Comparison of ENCODE assay signal across 20 mouse cellular contexts in genomic region chr1:143558235-143558634, GRCm38 (mm10).
DNase-seq lines count a peak whose midpoint lies in the region; ATAC-seq lines count a peak whose summit lies in the region.
"Had no signal": no experiment of that assay in that cellular context is flagged by ENCODE, and none has a peak within 500 bp of the region (broad histone marks: within the 10 kb centered on the region; RNA-seq: fewer than 3 reads in every experiment).

No protein-coding gene starts in this region.

- H3K4me3 ChIP-seq in limb, embryonic 10.5 days = no peak overlapping the region
- H3K4me3 ChIP-seq: embryonic facial prominence, embryonic 10.5 days; heart, embryonic 10.5 days; limb, embryonic 13.5 days; liver, embryonic 15.5 days; midbrain, embryonic 12.5 days; neural tube, embryonic 13.5 days had no signal

- no peaks in the 10 kb centered on the region for H3K36me3 ChIP-seq in limb, embryonic 10.5 days
- H3K36me3 ChIP-seq: embryonic facial prominence, embryonic 10.5 days; heart, embryonic 10.5 days; limb, embryonic 13.5 days; liver, embryonic 15.5 days; midbrain, embryonic 12.5 days; neural tube, embryonic 13.5 days had no signal

- ATAC-seq in megakaryocyte, adult 5-6 weeks (ENCODE audit: poor library complexity, severe bottlenecking) = peak; percentile 61
- ATAC-seq: CD4-positive, CD25-positive, alpha-beta regulatory T cell, adult 4 months had no signal

- H3K9me3 ChIP-seq in limb, embryonic 10.5 days (replicated peaks) = no peaks in the 10 kb centered on the region
- H3K9me3 ChIP-seq: embryonic facial prominence, embryonic 10.5 days; heart, embryonic 10.5 days; limb, embryonic 13.5 days; liver, embryonic 15.5 days; midbrain, embryonic 12.5 days; neural tube, embryonic 13.5 days had no signal

- H3K4me1 ChIP-seq in limb, embryonic 10.5 days = no peaks in the 10 kb centered on the region
- H3K4me1 ChIP-seq: embryonic facial prominence, embryonic 10.5 days; heart, embryonic 10.5 days; limb, embryonic 13.5 days; liver, embryonic 15.5 days; midbrain, embryonic 12.5 days; neural tube, embryonic 13.5 days had no signal

- DNase-seq in adrenal gland, postnatal 10 days = peak; percentile 24
- DNase-seq in adrenal gland, adult 8-10 months = no peak
- DNase-seq in cerebellum, adult 11 months = peak; percentile 20
- DNase-seq in cerebellum, postnatal 10 days = peak; percentile 86 to 87
- DNase-seq in testis, postnatal 10 days (ENCODE audit: low spot score) = no peak
- no peak for DNase-seq in ovary, postnatal 10 days (ENCODE audit: low spot score)
- DNase-seq in limb, embryonic 10.5 days (ENCODE audit: low spot score) = no peak
- DNase-seq: gastrocnemius, postnatal 10 days; kidney, adult 18-20 months; kidney, postnatal 25 days; thymus, postnatal 36 days had no signal

- 92% methylated on average over 1 of the region's 1 CpGs for WGBS in limb, embryonic 10.5 days

- no peaks in the 10 kb centered on the region for H3K27me3 ChIP-seq in limb, embryonic 10.5 days (ENCODE audit: low read depth, poor library complexity, severe bottlenecking)
- H3K27me3 ChIP-seq: limb, embryonic 13.5 days; liver, embryonic 15.5 days; midbrain, embryonic 12.5 days; neural tube, embryonic 13.5 days had no signal

- H3K27ac ChIP-seq in limb, embryonic 10.5 days = no peak overlapping the region
- H3K27ac ChIP-seq: embryonic facial prominence, embryonic 10.5 days; heart, embryonic 10.5 days; limb, embryonic 13.5 days; liver, embryonic 15.5 days; macrophage; midbrain, embryonic 12.5 days; neural tube, embryonic 13.5 days had no signal

Comparison
In these comparisons a context has a peak if more than half of its experiments do, and no peak if none do; other contexts are left out.
1. DNase-seq: peak in adrenal gland, postnatal 10 days (single experiment), cerebellum, adult 11 months (single experiment) and cerebellum, postnatal 10 days (2 of 2); none in adrenal gland, adult 8-10 months (single experiment), testis, postnatal 10 days (single experiment), ovary, postnatal 10 days (single experiment) and limb, embryonic 10.5 days (single experiment).